Mouse (Mus musculus) hindbrain, embryonic 16.5 days (tissue): ENCODE results near the gene Pdia5. TPM values are rescaled to one million over a fixed set of nuclear protein-coding genes. Genes with fewer than 3 reads are reported as not detected.

Experiments used
- ATAC-seq: fragments of 200-750 bp; cut with Nextera tagmentation; 2 replicates; pipeline ENCODE4 v1.8.0; 2017; ENCODE audit warnings: moderate TSS enrichment, moderate library complexity
- H3K27ac ChIP-seq: fragments of 300-500 bp; sonication (generic); 2 replicates; pipeline ENCODE4 v1.5.1; 2014; ENCODE audit warnings: low read depth, mild to moderate bottlenecking, control low read depth, low read length, moderate library complexity
- H3K27me3 ChIP-seq: fragments of 300-500 bp; sonication (generic); replicated peaks from 2 replicates; pipeline ENCODE4 v1.6.1; 2014; ENCODE audit warnings: low read length; ENCODE audit not compliant: control insufficient read depth, insufficient read depth
- H3K36me3 ChIP-seq: fragments of 300-500 bp; sonication (generic); 2 replicates; pipeline ENCODE4 v1.6.1; 2014; ENCODE audit warnings: mild to moderate bottlenecking, low read length, moderate library complexity, mixed read lengths; ENCODE audit not compliant: control insufficient read depth, insufficient read depth
- H3K4me1 ChIP-seq: fragments of 300-500 bp; sonication (generic); 2 replicates; pipeline ENCODE4 v1.6.1; 2014; ENCODE audit warnings: low read depth, low read length; ENCODE audit not compliant: control insufficient read depth, insufficient read depth
- H3K4me2 ChIP-seq: fragments of 300-500 bp; sonication (generic); 2 replicates; pipeline ENCODE4 v1.6.1; 2014; ENCODE audit warnings: mild to moderate bottlenecking, low read length, control low read depth, moderate library complexity
- H3K4me3 ChIP-seq: fragments of 300-500 bp; sonication (generic); 2 replicates; pipeline ENCODE4 v1.5.1; 2014; ENCODE audit warnings: mild to moderate bottlenecking, low read length, control low read depth, moderate library complexity
- H3K9ac ChIP-seq: fragments of 300-500 bp; sonication (generic); 2 replicates; pipeline ENCODE4 v1.6.1; 2014; ENCODE audit warnings: low read depth, mild to moderate bottlenecking, control low read depth, low read length, moderate library complexity
- H3K9me3 ChIP-seq: fragments of 300-500 bp; sonication (generic); 2 replicates; pipeline ENCODE4 v1.6.1; 2014; ENCODE audit warnings: mild to moderate bottlenecking, low read length, moderate library complexity; ENCODE audit not compliant: control insufficient read depth
- WGBS: fragments of 180-500 bp; shearing (Covaris S2); extraction: QIAGEN DNeasy Blood & Tissue Kit; methylation state at CpG from one replicate; pipeline ENCODE4 v1.1.7; 2014; 5-methylcytosine and 5-hydroxymethylcytosine counted together
- polyA plus RNA-seq: library from polyadenylated mRNA; unstranded; fragments of >200 nt; fragmentation: Nextera tagmentation; extraction: Ambion mirVana; gene quantifications from 2 replicates; pipeline ENCODE4 v1.2.1, GENCODE M21; 2015

The Pdia5 gene
- polyA plus RNA-seq, 1 experiment from 2014 or later: 12.8 TPM

GRCm38 (mm10) chr16:35431608-35432007, 59.1 kb downstream of the Pdia5 start:
- no peaks in the 10 kb centered on the region for H3K9me3 ChIP-seq
- no peaks in the 10 kb centered on the region for H3K36me3 ChIP-seq

GRCm38 (mm10) chr16:35424926-35425325, 65.7 kb downstream of the Pdia5 start:
- no peaks in the 10 kb centered on the region for H3K27me3 ChIP-seq
- WGBS: 79% methylated on average over 4 of the region's 4 CpGs
- H3K9me3 ChIP-seq: no peaks in the 10 kb centered on the region
- no peak overlapping the region for H3K4me2 ChIP-seq
- H3K4me1 ChIP-seq: peaks cover 10% of the 10 kb centered on the region
- no peak overlapping the region for H3K4me3 ChIP-seq
- H3K36me3 ChIP-seq: no peaks in the 10 kb centered on the region
- no peak overlapping the region for H3K9ac ChIP-seq
- no peak for ATAC-seq
- H3K27ac ChIP-seq: no peak overlapping the region

More at GRCm38 (mm10) chr16:35431608-35432007, 59.1 kb downstream of the Pdia5 start:
- Histone ChIP-seq H3K4me1 (no peaks in the 10 kb centered on the region), H3K4me2 (no peak overlapping the region), H3K27ac (no peak overlapping the region), H3K4me3 (no peak overlapping the region), H3K27me3 (no peaks in the 10 kb centered on the region), H3K9ac (no peak overlapping the region)
- 75% methylated on average over 4 of the region's 4 CpGs for WGBS
- ATAC-seq: no peak

GRCm38 (mm10) chr16:35423250-35424139, 67.2 kb downstream of the Pdia5 start:
- no peaks in the 10 kb centered on the region for H3K9me3 ChIP-seq
- WGBS: 48% methylated on average over 17 of the region's 18 CpGs
- peak overlapping the region; percentile 24; the same call in 1 of the 2 replicates for H3K4me2 ChIP-seq
- peaks cover 10% of the 10 kb centered on the region for H3K4me1 ChIP-seq
- ATAC-seq: peak; percentile 77
- H3K9ac ChIP-seq: no peak overlapping the region
- H3K4me3 ChIP-seq: no peak overlapping the region
- no peaks in the 10 kb centered on the region for H3K36me3 ChIP-seq
- no peaks in the 10 kb centered on the region for H3K27me3 ChIP-seq
- peak overlapping the region; percentile 9; the same call in 1 of the 2 replicates for H3K27ac ChIP-seq

DNA sequence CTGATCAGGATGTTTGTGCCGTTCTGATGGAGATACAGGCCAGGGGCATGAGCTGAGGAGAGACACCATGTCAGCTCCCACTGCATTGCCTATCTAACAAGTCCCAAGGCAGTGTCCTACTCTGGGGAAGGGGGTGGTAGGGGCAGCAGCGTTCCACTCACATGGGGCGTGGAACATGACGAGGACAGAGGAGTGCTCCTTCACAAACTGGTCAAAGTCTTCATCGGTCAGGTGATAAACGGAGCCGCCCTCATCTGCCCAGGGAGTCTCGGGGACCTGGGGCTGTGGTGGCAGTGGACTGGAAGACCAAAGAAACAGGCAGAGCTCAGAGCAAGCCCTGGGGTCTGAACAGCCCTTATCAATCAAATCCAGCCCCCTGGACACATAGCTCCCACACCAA, 68.0 kb downstream of the Pdia5 start:
- no peaks in the 10 kb centered on the region for H3K27me3 ChIP-seq
- peaks cover 10% of the 10 kb centered on the region for H3K4me1 ChIP-seq
- no peak overlapping the region for H3K4me3 ChIP-seq
- no peak for ATAC-seq
- no peak overlapping the region for H3K9ac ChIP-seq
- H3K9me3 ChIP-seq: no peaks in the 10 kb centered on the region
- WGBS: 85% methylated on average over 8 of the region's 8 CpGs
- no peaks in the 10 kb centered on the region for H3K36me3 ChIP-seq
- no peak overlapping the region for H3K27ac ChIP-seq
- no peak overlapping the region for H3K4me2 ChIP-seq

DNA sequence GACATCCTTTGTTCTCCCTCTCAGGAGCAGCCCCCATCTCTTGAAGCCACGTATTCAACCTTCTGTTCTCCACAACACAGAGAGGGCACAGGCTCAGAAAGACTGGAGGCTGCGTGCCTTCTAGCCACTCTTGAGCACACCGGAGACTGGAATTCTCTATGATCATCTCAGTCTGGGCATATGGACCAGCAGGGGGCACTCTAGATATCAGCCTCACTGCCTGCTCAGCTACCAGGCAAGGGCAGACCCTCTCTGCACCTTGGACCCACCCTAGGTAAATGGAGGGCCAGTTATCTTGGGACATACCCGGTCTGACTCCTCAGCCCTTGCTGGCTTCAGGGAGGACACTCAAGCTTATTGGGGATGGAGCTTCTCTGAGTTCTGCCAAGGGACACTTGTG, 68.5 kb downstream of the Pdia5 start:
- Histone ChIP-seq H3K36me3 (no peaks in the 10 kb centered on the region), H3K27ac (no peak overlapping the region), H3K9me3 (no peaks in the 10 kb centered on the region), H3K4me3 (no peak overlapping the region), H3K9ac (no peak overlapping the region), H3K4me1 (peaks cover 10% of the 10 kb centered on the region), H3K4me2 (no peak overlapping the region), H3K27me3 (no peaks in the 10 kb centered on the region)
- no peak for ATAC-seq
- 75% methylated on average over 4 of the region's 4 CpGs for WGBS

- ATAC-seq: no peak
- H3K9me3 ChIP-seq: no peaks in the 10 kb centered on the region
- 88% methylated on average over 5 of the region's 5 CpGs for WGBS
- H3K9ac ChIP-seq: no peak overlapping the region
- no peaks in the 10 kb centered on the region for H3K27me3 ChIP-seq
- H3K4me2 ChIP-seq: no peak overlapping the region
- no peak overlapping the region for H3K4me3 ChIP-seq
- no peaks in the 10 kb centered on the region for H3K4me1 ChIP-seq
- H3K36me3 ChIP-seq: no peaks in the 10 kb centered on the region
- H3K27ac ChIP-seq: no peak overlapping the region
These were observed 76.1 kb downstream of the Pdia5 start for GRCm38 (mm10) chr16:35414616-35415015.

GRCm38 (mm10) chr16:35406706-35407105, 84.0 kb downstream of the Pdia5 start:
- WGBS: 61% methylated on average over 4 of the region's 4 CpGs
- H3K4me3 ChIP-seq: no peak overlapping the region
- no peaks in the 10 kb centered on the region for H3K36me3 ChIP-seq
- H3K27me3 ChIP-seq: no peaks in the 10 kb centered on the region
- H3K4me2 ChIP-seq: no peak overlapping the region
- ATAC-seq: no peak
- H3K4me1 ChIP-seq: no peaks in the 10 kb centered on the region
- no peak overlapping the region for H3K9ac ChIP-seq
- no peak overlapping the region for H3K27ac ChIP-seq
- no peaks in the 10 kb centered on the region for H3K9me3 ChIP-seq

DNA sequence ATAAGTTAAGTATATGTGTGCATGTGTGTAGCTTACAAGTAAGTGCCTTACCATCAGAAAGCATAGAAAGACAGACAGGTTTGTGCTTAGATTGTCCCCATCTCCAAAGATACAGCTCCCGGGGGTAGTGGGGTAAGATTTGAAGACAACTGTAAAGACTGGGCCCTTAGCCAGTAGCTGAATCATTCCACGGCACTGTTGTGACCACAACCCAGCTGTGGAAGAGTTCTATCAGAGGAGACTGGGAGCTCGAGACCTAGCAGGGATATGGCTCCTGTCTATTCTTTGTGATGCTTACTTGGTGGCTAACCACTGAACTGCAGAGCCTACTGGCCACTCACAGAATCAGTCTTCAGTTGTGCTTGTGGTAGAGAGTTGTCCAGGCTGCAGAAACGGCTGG, 84.5 kb downstream of the Pdia5 start:
- Histone ChIP-seq H3K4me1 (no peaks in the 10 kb centered on the region), H3K9me3 (no peaks in the 10 kb centered on the region), H3K27ac (no peak overlapping the region), H3K4me2 (no peak overlapping the region), H3K4me3 (no peak overlapping the region), H3K36me3 (no peaks in the 10 kb centered on the region), H3K9ac (no peak overlapping the region), H3K27me3 (no peaks in the 10 kb centered on the region)
- WGBS: 89% methylated on average over 4 of the region's 4 CpGs
- no peak for ATAC-seq

DNA sequence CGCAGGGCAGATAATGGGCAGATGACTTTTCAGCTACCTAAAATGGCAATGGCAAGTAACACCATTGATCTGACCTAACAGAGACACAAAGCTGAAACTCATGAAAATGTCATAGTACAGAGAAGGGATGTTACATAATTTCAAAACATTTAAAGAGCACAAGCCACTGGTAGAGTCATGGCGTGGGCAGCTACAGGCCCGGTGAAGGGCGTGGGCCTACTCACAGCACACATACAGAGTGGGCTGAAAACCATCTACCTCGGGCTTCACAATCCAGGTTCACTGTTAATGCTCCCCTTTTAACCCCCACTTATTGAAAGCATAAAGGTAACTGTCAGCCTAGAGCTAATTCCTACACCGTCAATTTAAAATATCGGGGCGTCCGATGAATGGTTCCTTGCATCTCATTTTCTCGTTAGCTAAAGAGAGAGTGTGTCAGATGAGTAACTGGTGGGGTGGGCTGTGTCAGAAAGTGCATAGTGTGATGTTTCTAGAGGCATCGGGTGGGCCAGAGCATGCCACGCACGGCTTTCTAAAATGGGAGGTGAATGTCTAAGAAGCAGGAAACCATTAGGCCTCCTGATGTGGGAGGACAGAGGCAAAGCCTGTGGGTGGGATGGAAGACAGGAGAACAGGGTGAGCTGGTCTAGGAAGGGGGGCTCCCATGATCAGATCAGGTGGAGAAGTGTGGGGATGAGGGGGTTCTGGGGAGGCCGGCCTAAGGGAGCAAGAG, 85.2 kb downstream of the Pdia5 start:
- WGBS: 89% methylated on average over 14 of the region's 14 CpGs

More for the DNA sequence above, 85.2 kb downstream of the Pdia5 start:
- H3K4me3 ChIP-seq: no peak overlapping the region
- no peaks in the 10 kb centered on the region for H3K4me1 ChIP-seq
- H3K9ac ChIP-seq: no peak overlapping the region
- no peaks in the 10 kb centered on the region for H3K9me3 ChIP-seq
- no peak overlapping the region for H3K27ac ChIP-seq
- no peaks in the 10 kb centered on the region for H3K36me3 ChIP-seq
- no peak overlapping the region for H3K4me2 ChIP-seq
- H3K27me3 ChIP-seq: no peaks in the 10 kb centered on the region
- ATAC-seq: no peak
